Mouse (Mus musculus): ENCODE results near the gene Tuba3a. TPM values are rescaled to one million over a fixed set of nuclear protein-coding genes. Genes with fewer than 3 reads are reported as not detected.

Gene Tuba3a
- total RNA-seq (2021) = not detected
- long read RNA-seq, experiment 1 = 0 reads
- long read RNA-seq, experiment 2 = 0 reads

GRCm38 (mm10) chr6:125285890-125286289, at the start of gene Tuba3a:
TSS of gene Tuba3a (minus strand) at chr6:125286042.
- no peak for DNase-seq
- intact Hi-C loops (cut with DNase I) = no loop called here

GRCm38 (mm10) chr6:125334356-125334755, 48.5 kb upstream of the Tuba3a start:
- intact Hi-C loops (cut with DNase I) = no loop called here
- DNase-seq = no peak

- DNase-seq = no peak
- intact Hi-C loops (cut with DNase I) = no loop called here
These were observed 47.5 kb upstream of the Tuba3a start for GRCm38 (mm10) chr6:125333112-125333899.

GRCm38 (mm10) chr6:125330626-125331326, 44.9 kb upstream of the Tuba3a start:
- DNase-seq = peak; percentile 84 to 90
- intact Hi-C loops (cut with DNase I) = no loop called here

- peak in 1 of 2 experiments; percentile 47 for DNase-seq
- intact Hi-C loops (cut with DNase I) = loop anchor here (5.0 kb wide), 1 partner anchor 34 kb away; no protein-coding TSS in a partner anchor
These were observed 42.4 kb upstream of the Tuba3a start for GRCm38 (mm10) chr6:125328243-125328642.

GRCm38 (mm10) chr6:125325337-125325736, 39.5 kb upstream of the Tuba3a start:
- intact Hi-C loops (cut with DNase I) = loop anchor here (5.0 kb wide), 1 partner anchor 37 kb away; no protein-coding TSS in a partner anchor
- no peak for DNase-seq

- DNase-seq = no peak
- intact Hi-C loops (cut with DNase I) = no loop called here
These were observed 37.7 kb upstream of the Tuba3a start for GRCm38 (mm10) chr6:125323547-125323946.

- DNase-seq = no peak
- intact Hi-C loops (cut with DNase I) = no loop called here
These were observed 37.0 kb upstream of the Tuba3a start for GRCm38 (mm10) chr6:125322794-125323193.

GRCm38 (mm10) chr6:125321114-125321855, 35.4 kb upstream of the Tuba3a start:
- DNase-seq = no peak

GRCm38 (mm10) chr6:125320323-125320722, 34.5 kb upstream of the Tuba3a start, which contains the start of gene Scnn1a:
TSS of gene Scnn1a (plus strand) at chr6:125320659.
- no peak for DNase-seq
- intact Hi-C loops (cut with DNase I) = no loop called here

More at GRCm38 (mm10) chr6:125321114-125321855, 35.4 kb upstream of the Tuba3a start:
- intact Hi-C loops (cut with DNase I) = no loop called here

- intact Hi-C loops (cut with DNase I) = no loop called here
- no peak for DNase-seq
These were observed 34.1 kb upstream of the Tuba3a start for GRCm38 (mm10) chr6:125319919-125320296.

GRCm38 (mm10) chr6:125318981-125319918, 33.4 kb upstream of the Tuba3a start:
- intact Hi-C loops (cut with DNase I) = no loop called here
- DNase-seq = no peak

GRCm38 (mm10) chr6:125317077-125317476, 31.2 kb upstream of the Tuba3a start:
- DNase-seq = no peak
- intact Hi-C loops (cut with DNase I) = no loop called here

GRCm38 (mm10) chr6:125314746-125315145, 28.9 kb upstream of the Tuba3a start:
- intact Hi-C loops (cut with DNase I) = no loop called here
- no peak for DNase-seq

GRCm38 (mm10) chr6:125314231-125314563, 28.4 kb upstream of the Tuba3a start:
- intact Hi-C loops (cut with DNase I) = no loop called here
- no peak for DNase-seq

- intact Hi-C loops (cut with DNase I) = no loop called here
- peak; percentile 78 to 88 for DNase-seq
These were observed 27.8 kb upstream of the Tuba3a start, which contains the start of gene Ltbr for GRCm38 (mm10) chr6:125313546-125314230. TSS of gene Ltbr (minus strand) at chr6:125313885.

GRCm38 (mm10) chr6:125312581-125313355, 26.9 kb upstream of the Tuba3a start:
- no peak for DNase-seq
- intact Hi-C loops (cut with DNase I) = no loop called here

GRCm38 (mm10) chr6:125312171-125312570, 26.3 kb upstream of the Tuba3a start:
- DNase-seq = no peak
- intact Hi-C loops (cut with DNase I) = no loop called here

Data from gastrocnemius, postnatal 36 days (tissue).